Mouse (Mus musculus) kidney, postnatal 4 days (tissue): ENCODE results near the gene Zfp354c.

ENCODE experiments used
- DNase-seq, 2 experiments: peaks; one replicate each; pipeline ENCODE4 v3.0.0; 2021; ENCODE audit warnings: mixed read lengths in 2 of 2

The Zfp354c gene

GRCm38 (mm10) chr11:50827010-50827953 lies at the start of gene Zfp354c:
Gene Zfp354c (minus strand): TSS chr11:50827724.
- DNase-seq = peak; percentile 88 to 92

GRCm38 (mm10) chr11:50850989-50851601 lies 23.6 kb upstream of the Zfp354c start:
- peak; percentile 38 to 63 for DNase-seq

- DNase-seq = no peak
These were observed 22.7 kb upstream of the Zfp354c start, which contains the start of gene Grm6 for GRCm38 (mm10) chr11:50850177-50850735. Gene Grm6 (plus strand): TSS chr11:50850685.

DNA sequence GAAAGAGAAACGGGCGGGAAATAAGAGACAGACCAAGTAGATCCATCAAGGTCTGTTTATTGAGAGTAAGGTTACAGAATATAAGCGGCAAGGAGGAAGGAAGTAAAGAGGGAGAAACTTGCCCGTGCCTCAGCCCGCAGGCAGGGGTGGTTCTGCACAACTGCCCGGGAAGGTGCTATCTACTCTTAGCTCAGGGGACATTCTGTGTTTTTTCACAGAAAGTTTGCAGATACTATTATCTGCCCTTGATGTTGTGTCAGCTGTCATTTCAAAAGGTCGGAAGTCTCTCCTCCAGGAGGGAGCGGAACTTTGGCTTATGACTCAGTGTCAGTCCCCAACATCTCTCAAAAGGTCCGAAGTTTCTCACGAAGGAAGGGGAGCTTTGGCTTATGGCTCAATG lies 21.8 kb upstream of the Zfp354c start:
- no peak for DNase-seq

DNA sequence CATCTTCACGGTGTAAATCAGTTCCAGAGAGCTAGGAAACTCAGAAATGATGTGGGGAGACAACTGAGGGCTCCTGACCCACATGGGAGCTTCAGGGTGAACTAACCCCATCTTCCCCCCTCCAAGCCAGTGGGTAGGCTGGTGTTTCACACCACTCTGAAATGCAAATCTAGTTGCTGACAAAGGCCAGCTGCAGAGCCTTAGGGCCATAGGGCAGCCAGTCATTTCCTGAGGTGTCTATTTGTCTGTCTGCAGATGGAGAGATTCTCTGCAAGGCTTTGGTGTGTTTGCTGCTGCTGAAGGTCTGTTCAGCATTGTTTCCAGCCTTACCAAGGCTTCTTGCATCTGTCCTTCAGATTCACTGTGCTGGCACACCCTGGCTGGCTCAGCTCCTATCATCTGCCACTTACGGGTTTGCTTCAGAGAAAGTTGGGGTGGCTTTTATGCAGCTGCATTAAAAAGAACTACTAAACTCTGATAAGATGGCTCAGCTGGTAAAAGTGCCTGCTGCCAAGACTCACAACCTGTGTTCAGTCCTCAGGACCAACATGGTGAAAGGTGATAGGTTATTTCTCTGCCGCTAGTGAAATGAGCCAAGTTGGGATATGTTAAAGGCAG lies 21.1 kb upstream of the Zfp354c start:
- no peak for DNase-seq

DNA sequence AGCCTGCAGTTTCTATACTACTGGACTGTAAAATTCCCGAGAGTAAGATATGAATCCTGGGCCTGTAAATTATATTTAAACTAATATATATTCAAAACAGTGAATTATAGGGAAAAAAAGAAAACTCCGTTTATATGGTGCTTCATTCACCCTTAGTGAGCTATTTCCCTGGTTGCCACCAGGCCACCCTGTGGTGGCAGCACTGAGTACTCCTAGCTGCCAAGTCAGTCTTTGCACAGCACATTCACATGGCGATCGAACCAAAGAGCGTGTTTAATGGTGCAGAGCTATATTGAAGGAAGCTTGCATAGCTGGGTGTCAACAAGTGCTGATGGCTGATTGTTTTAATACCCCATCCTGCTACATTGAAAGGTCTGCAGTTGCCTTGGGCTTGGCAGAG lies 19.5 kb upstream of the Zfp354c start:
- DNase-seq = peak; percentile 25 to 47

DNA sequence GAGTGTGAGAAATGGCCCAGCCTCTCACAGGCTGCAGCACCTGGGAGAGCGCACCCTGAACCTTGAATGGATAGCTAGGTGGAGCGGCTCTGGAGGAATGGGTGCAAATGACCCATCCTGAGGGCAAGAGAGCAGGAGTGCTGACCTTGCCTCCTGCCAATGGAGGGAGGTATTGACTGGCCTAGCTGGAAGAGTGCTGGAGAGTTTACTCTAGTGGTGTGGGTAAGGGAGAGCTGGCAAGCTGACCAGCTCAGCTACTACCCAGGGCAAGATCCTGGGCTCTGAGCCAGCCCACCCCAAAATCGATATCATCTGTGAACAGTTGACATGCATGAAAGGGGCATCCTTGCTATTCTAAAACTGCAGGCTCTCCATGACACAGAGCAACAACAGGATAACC lies 18.4 kb upstream of the Zfp354c start:
- no peak for DNase-seq

GRCm38 (mm10) chr11:50841023-50841735 lies 13.7 kb upstream of the Zfp354c start, which contains the start of gene Zfp879:
Gene Zfp879 (minus strand): TSS chr11:50841552.
- DNase-seq = peak; percentile 91 to 94

DNA sequence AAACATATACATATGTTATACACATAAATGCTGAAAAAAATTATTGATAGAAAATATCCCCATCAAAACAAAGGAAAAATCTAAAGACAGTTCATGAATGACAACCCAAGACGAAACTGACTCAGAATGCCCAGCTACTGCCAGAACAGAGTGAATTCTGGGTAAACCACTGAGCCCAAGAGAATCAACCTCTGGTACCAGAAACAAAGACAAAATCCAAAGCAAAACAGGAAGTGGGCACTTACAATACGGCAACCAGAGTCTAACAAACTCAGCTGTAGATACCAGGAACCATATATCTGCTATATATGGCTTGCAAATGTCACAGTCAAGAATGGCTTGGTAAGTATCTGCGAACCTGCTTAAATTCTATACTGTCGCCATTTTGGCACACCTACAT lies 8.2 kb upstream of the Zfp354c start:
- no peak for DNase-seq

DNA sequence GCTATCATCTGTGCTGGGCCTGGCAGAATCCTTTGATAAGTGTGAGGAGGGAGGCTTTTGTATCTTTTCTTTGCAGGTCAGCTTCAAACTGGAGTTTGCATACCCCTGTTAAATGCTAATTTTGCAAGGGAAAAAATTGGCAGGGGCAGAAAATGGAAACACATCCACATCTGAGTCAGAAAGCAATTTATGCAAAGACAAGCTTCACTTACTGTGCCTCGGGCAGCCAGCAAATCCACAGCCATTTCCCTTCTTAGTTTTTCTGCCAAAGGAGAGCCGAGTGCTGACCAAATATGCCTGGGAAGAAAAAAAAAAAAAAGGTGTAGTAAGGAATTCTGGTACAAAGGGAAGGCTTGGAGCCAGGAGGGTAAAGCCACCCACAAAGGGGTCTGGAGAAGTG lies 1.3 kb downstream of the Zfp354c start:
- no peak for DNase-seq

DNA sequence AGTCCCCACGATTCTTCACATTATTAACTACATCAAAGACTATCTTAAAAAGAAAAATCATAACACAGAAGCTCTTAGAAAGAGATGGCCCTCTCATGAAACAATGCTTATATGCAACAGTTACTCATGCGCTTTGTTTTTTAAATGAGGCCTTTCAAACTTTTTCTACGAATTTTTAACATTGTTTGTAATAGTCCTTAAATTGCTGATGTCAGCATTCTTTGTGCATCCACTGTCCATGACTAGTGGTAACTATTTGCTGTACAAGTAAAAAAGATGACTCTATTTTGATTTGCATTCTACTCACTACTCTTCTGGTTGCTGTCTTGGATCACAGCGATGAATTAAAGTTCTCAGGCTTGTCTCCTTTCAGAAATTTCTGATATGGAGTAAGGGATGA lies 13.3 kb downstream of the Zfp354c start:
- DNase-seq = no peak

GRCm38 (mm10) chr11:50798836-50799235 lies 28.7 kb downstream of the Zfp354c start:
- DNase-seq = no peak

GRCm38 (mm10) chr11:50797674-50798073 lies 29.9 kb downstream of the Zfp354c start:
- DNase-seq = peak; percentile 24 to 33

GRCm38 (mm10) chr11:50771006-50771405 lies 56.5 kb downstream of the Zfp354c start:
- DNase-seq = no peak

- DNase-seq = peak; percentile 94
These were observed 58.4 kb downstream of the Zfp354c start for GRCm38 (mm10) chr11:50768995-50769749.

GRCm38 (mm10) chr11:50767039-50767438 lies 60.5 kb downstream of the Zfp354c start:
- peak; percentile 72 for DNase-seq

- no peak for DNase-seq
These were observed 61.1 kb downstream of the Zfp354c start for GRCm38 (mm10) chr11:50766461-50766860.
